Mouse (Mus musculus): ENCODE measurements at regions not wholly inside any gene's neighbourhood (a gene's known extent, or its start where the extent isn't known, plus 50 kb on each side); places are given as distances from the start of the nearest gene placed in this dataset.

- peak; percentile 32 for DNase-seq
Observed at GRCm38 (mm10) chr14:71230484-71231188, 631.0 kb upstream of the Fam160b2 start.

- no peak for DNase-seq
Observed at GRCm38 (mm10) chr14:71229955-71230354, 630.3 kb upstream of the Fam160b2 start.

GRCm38 (mm10) chr14:71228894-71229446 lies 629.3 kb upstream of the Fam160b2 start:
- DNase-seq, result no peak

GRCm38 (mm10) chr14:71217041-71217440 lies 617.4 kb upstream of the Fam160b2 start:
- DNase-seq, result no peak

GRCm38 (mm10) chr14:71211359-71211978 lies 611.8 kb upstream of the Fam160b2 start:
- DNase-seq, result no peak

- peak; percentile 6 for DNase-seq
Observed at GRCm38 (mm10) chr14:71203459-71203858, 603.8 kb upstream of the Fam160b2 start.

- DNase-seq, result no peak
Observed at GRCm38 (mm10) chr14:71200917-71201316, 601.3 kb upstream of the Fam160b2 start.

GRCm38 (mm10) chr14:71199178-71199879 lies 599.7 kb upstream of the Fam160b2 start:
- peak; percentile 18 for DNase-seq

GRCm38 (mm10) chr14:71194219-71194618 lies 594.6 kb upstream of the Fam160b2 start:
- no peak for DNase-seq

GRCm38 (mm10) chr14:71192486-71192885 lies 592.9 kb upstream of the Fam160b2 start:
- no peak for DNase-seq

- no peak for DNase-seq
Observed at GRCm38 (mm10) chr14:71189360-71189759, 589.7 kb upstream of the Fam160b2 start.

GRCm38 (mm10) chr14:71177341-71177740 lies 577.7 kb upstream of the Fam160b2 start:
- DNase-seq, result peak; percentile 41

GRCm38 (mm10) chr14:71174175-71174574 lies 574.5 kb upstream of the Fam160b2 start:
- DNase-seq, result peak; percentile 78

GRCm38 (mm10) chr14:71159556-71159955 lies 559.9 kb upstream of the Fam160b2 start:
- no peak for DNase-seq

GRCm38 (mm10) chr14:71142465-71142864 lies 542.8 kb upstream of the Fam160b2 start:
- DNase-seq, result no peak

- peak; percentile 79 for DNase-seq
Observed at GRCm38 (mm10) chr14:71129771-71130211, 530.2 kb upstream of the Fam160b2 start.

- DNase-seq, result peak; percentile 82
Observed at GRCm38 (mm10) chr14:71128495-71128894, 528.9 kb upstream of the Fam160b2 start.

GRCm38 (mm10) chr14:71118681-71119080 lies 519.0 kb upstream of the Fam160b2 start:
- DNase-seq, result peak; percentile 54

GRCm38 (mm10) chr14:71115798-71116432 lies 516.3 kb upstream of the Fam160b2 start:
- DNase-seq, result no peak

- DNase-seq, result no peak
Observed at GRCm38 (mm10) chr14:71115095-71115797, 515.6 kb upstream of the Fam160b2 start.

- DNase-seq, result no peak
Observed at GRCm38 (mm10) chr14:71113198-71113597, 513.6 kb upstream of the Fam160b2 start.

- no peak for DNase-seq
Observed at GRCm38 (mm10) chr14:71104617-71105016, 505.0 kb upstream of the Fam160b2 start.

All from lung, postnatal 10 days (tissue).